Mouse (Mus musculus): ENCODE measurements around the gene Xpr1.

- no peak for TF ChIP-seq CTCF (IDR thresholded peaks at IDR 0.05)
- TF ChIP-seq POLR2A (IDR thresholded peaks at IDR 0.05; ENCODE audit: insufficient read depth, low read depth, low read length) = no peak
Measured at GRCm38 (mm10) chr1:155415421-155415820, 1.8 kb downstream of the Xpr1 start.

Measured in heart, adult 2 months (tissue).